Mouse (Mus musculus) c-Kit-positive CD71-positive TER-119-positive erythroid progenitor cells, embryonic 14.5 days (primary cell): Measurements from ENCODE around the gene Vmn2r88.
"Not testable (repeated sequence)": the region's sequence is repeated elsewhere in the genome, so short reads cannot be mapped to it uniquely, and the experiment has no call there.

Experiments
- DNase-seq: peaks from one replicate; pipeline ENCODE4 v3.0.0-alpha.2; 2013; ENCODE audit warnings: low spot score

The Vmn2r88 gene

GRCm38 (mm10) chr14:51410520-51410919, at the start of gene Vmn2r88:
Gene Vmn2r88, plus strand, starts transcription at chr14:51410820.
- DNase-seq = no peak

GRCm38 (mm10) chr14:51361456-51361855, 49.2 kb upstream of the Vmn2r88 start, which contains the start of gene Gm7247:
Gene Gm7247, plus strand, starts transcription at chr14:51361756.
- DNase-seq = no peak

- DNase-seq = no peak
Measured at GRCm38 (mm10) chr14:51382805-51383204, 27.8 kb upstream of the Vmn2r88 start.

GRCm38 (mm10) chr14:51384351-51384750, 26.3 kb upstream of the Vmn2r88 start:
- DNase-seq = no peak

GRCm38 (mm10) chr14:51385741-51386140, 24.9 kb upstream of the Vmn2r88 start:
- DNase-seq = no peak

GRCm38 (mm10) chr14:51387768-51388167, 22.9 kb upstream of the Vmn2r88 start:
- no peak for DNase-seq

GRCm38 (mm10) chr14:51388222-51388621, 22.4 kb upstream of the Vmn2r88 start:
- DNase-seq = no peak

- no peak for DNase-seq
Measured at GRCm38 (mm10) chr14:51423885-51424284, 13.3 kb downstream of the Vmn2r88 start.

- not testable (repeated sequence) for DNase-seq
Measured at GRCm38 (mm10) chr14:51430138-51430537, 19.5 kb downstream of the Vmn2r88 start.

GRCm38 (mm10) chr14:51434546-51434945, 23.9 kb downstream of the Vmn2r88 start:
- DNase-seq = no peak

GRCm38 (mm10) chr14:51435020-51435419, 24.4 kb downstream of the Vmn2r88 start:
- no peak for DNase-seq

- DNase-seq = no peak
Measured at GRCm38 (mm10) chr14:51438955-51439354, 28.3 kb downstream of the Vmn2r88 start.

- DNase-seq = not testable (repeated sequence)
Measured at GRCm38 (mm10) chr14:51451557-51451956, 40.9 kb downstream of the Vmn2r88 start, which contains the start of gene Vmn2r89. Gene Vmn2r89, plus strand, starts transcription at chr14:51451857.
